Mouse (Mus musculus) lung, adult 18-20 months (tissue): ENCODE data around the gene Panx1.

Experiments
- DNase-seq, 2 experiments: peaks; one replicate each; pipeline ENCODE4 v3.0.0; 2022; ENCODE audit warnings: mixed read lengths in 2 of 2

The Panx1 gene

DNA sequence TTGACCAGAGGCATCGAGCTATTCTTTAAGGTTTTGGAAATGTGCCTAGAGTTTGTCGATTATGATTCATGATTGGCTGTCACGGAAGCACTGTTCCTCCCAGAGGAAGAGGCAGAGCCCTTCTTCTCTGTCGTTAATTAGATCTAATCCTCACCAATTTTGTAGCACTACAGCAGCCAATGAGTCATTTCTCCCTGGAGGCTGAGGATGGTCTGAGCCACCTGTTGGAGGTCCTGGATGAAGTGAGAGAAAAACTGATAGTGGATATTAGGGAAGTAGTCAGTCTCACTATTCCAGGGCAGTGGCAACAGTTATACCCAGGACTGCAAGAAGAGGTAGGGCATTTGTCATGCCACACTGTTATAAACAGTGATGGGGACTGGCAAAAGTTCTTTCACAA is 75.1 kb downstream of the Panx1 start:
- DNase-seq: no peak

DNA sequence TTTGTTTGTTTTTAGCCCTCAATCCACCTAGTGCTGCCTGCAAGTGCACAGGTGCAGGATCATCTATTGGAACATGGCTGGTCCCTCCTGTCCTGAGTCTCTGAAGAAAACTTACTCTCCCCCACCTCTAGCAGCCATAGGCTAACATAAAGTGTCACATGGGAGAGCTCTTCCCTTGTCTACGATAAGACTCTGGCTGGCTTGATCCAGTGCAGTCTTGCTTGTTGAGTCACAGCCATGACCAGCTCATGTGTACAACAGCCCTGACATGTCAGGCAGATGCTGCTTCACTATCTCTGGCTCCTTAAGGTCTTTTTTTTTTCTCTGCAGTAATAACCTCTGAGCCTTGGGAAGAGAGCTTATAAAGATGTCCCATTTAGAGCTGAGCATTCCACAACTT is 77.7 kb downstream of the Panx1 start:
- no peak for DNase-seq

DNA sequence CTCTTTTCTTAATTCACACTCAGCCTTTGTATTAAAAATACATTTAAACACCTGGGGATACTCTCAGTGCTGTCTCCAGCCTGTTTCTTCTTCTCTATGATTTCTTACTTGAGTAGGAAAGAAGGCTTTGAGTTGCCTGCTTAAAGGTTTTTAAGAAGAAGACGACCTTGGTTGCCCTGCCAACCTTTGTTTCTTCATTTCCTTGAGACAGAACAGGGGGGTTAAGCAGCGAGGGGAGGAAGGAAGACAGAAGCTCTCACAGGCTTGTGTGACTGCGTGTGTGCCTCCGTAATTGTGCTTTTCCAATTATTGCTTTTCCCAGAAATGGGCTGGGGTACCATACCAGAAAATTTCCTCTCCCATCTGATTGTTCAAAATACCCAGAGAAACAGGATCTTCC is 78.5 kb downstream of the Panx1 start:
- DNase-seq: no peak

DNA sequence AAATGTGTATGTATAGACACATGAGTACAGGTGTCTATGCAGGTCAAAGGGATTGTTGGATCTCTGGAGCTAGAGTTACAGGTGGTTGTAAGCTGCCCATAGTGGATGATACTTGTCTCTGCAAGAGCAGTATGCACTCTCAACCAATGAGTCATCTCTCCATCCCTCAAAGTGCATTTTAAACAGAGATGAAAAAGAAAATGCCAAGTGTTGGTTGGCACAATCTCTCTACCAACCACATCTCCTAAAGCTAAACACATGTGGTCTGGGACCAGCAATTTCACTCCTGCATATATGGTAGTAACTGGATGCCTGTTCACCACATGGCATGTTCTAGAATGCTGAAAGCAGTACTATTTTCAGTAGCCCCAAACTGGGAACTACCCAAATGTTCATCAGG is 79.9 kb downstream of the Panx1 start:
- no peak for DNase-seq

DNA sequence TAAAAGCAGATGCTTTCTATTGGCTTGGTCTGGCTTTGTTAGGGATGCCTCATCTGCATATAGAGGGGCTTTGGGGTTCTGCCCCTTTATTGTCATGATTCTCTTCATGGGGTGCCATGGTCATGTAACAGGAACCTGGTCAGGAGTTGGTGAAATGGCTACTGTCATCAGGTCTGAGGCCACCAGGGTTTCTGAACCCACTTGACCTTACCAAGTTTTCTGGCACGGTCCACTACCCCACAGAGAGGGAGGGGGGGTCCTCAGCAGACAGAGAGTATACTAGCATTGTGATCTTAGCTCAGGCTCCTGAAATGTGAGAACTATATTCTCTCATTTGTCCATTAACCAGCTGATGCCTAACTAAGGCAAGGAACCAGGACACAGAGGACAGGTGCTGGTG is 82.5 kb downstream of the Panx1 start:
- DNase-seq: no peak

DNA sequence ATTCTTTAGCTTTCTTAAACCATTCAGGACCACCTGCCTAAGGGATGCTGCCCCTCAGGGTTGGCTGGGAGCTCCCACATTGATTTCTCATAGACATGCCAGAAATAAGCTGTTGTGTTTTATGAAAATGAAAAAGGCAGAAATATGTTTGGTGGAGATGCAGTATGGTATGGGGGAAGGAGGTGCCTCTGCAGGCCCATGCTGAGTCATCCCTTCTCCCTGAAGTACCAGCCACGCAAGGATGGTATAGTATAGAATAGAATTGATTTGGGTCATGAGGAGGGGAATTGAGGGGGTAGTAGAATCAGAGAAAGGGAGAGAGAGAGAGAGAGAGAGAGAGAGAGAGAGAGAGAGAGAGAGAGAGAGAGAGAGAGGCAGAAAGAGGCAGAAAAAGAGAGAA is 90.6 kb downstream of the Panx1 start:
- no peak for DNase-seq
